Mouse (Mus musculus) small intestine, adult 2 months (tissue): Measurements from ENCODE around the gene Tssk2. TPM values are rescaled to one million over a fixed set of nuclear protein-coding genes. Genes with fewer than 3 reads are reported as not detected.

Source experiments
- H3K27ac ChIP-seq: fragments of 200-500 bp; 2 replicates; pipeline ENCODE4 v1.5.1; 2012; ENCODE audit warnings: low read depth, low read length, control low read depth, inconsistent platforms; ENCODE audit not compliant: insufficient read depth
- H3K27me3 ChIP-seq: fragments of 200-500 bp; 2 replicates; pipeline ENCODE4 v1.6.1; 2012; ENCODE audit warnings: mild to moderate bottlenecking, moderate library complexity, low read length, inconsistent platforms; ENCODE audit not compliant: control insufficient read depth, insufficient read depth
- H3K36me3 ChIP-seq: fragments of 200-500 bp; 2 replicates; pipeline ENCODE4 v1.6.1; 2012; ENCODE audit warnings: mild to moderate bottlenecking, low read length, control low read depth, inconsistent platforms; ENCODE audit not compliant: control insufficient read depth, insufficient read depth
- H3K4me1 ChIP-seq: fragments of 200-500 bp; 2 replicates; pipeline ENCODE4 v1.6.1; 2012; ENCODE audit warnings: low read length, inconsistent platforms, mixed read lengths; ENCODE audit not compliant: control insufficient read depth, insufficient read depth, insufficient read length
- H3K4me3 ChIP-seq: fragments of 200-500 bp; 2 replicates; pipeline ENCODE4 v1.5.1; 2012; ENCODE audit warnings: low read depth, mild to moderate bottlenecking, control low read depth, inconsistent platforms, low read length, moderate library complexity
- CTCF ChIP-seq: fragments of 200-500 bp; IDR thresholded peaks from 2 replicates; pipeline ENCODE4 v1.5.1; 2012; ENCODE audit warnings: low read depth, mild to moderate bottlenecking, control low read depth, inconsistent platforms, low read length, moderate library complexity, mixed read lengths; ENCODE audit not compliant: insufficient replicate concordance, insufficient read length; ENCODE audit errors: extremely low read depth
- POLR2A ChIP-seq: fragments of 200-500 bp; IDR thresholded peaks from 2 replicates; pipeline ENCODE4 v1.6.1; 2012; ENCODE audit warnings: low read depth, mild to moderate bottlenecking, control low read depth, inconsistent platforms, low read length, moderate library complexity
- WGBS: fragments of 180-500 bp; shearing (Covaris S2); methylation state at CpG from one replicate; pipeline ENCODE4 v1.1.7; 2018; 5-methylcytosine and 5-hydroxymethylcytosine counted together
- polyA plus RNA-seq: library from polyadenylated mRNA; depleted of rRNA; stranded (reverse); fragments of >200 nt; gene quantifications from 2 replicates; pipeline ENCODE4 v1.2.3, GENCODE M21; 2012

The Tssk2 gene
- polyA plus RNA-seq, 1 experiment: not detected

GRCm38 (mm10) chr16:17933594-17934444 lies 35.4 kb downstream of the Tssk2 start:
- TF ChIP-seq POLR2A (no peak), CTCF (no peak)
- 71% methylated on average over 9 of the region's 9 CpGs for WGBS
- Histone ChIP-seq H3K4me1 (peaks cover 7% of the 10 kb centered on the region; the same call in 1 of the 2 replicates), H3K27me3 (no peaks in the 10 kb centered on the region), H3K36me3 (no peaks in the 10 kb centered on the region), H3K4me3 (no peak overlapping the region), H3K27ac (no peak overlapping the region)

GRCm38 (mm10) chr16:17934445-17934910 lies 36.0 kb downstream of the Tssk2 start:
- Histone ChIP-seq H3K27ac (no peak overlapping the region), H3K36me3 (no peaks in the 10 kb centered on the region), H3K27me3 (no peaks in the 10 kb centered on the region), H3K4me1 (peaks cover 6% of the 10 kb centered on the region; the same call in 1 of the 2 replicates), H3K4me3 (no peak overlapping the region)
- no peak for TF ChIP-seq CTCF
- no peak for TF ChIP-seq POLR2A
- 58% methylated on average over 3 of the region's 3 CpGs for WGBS

DNA sequence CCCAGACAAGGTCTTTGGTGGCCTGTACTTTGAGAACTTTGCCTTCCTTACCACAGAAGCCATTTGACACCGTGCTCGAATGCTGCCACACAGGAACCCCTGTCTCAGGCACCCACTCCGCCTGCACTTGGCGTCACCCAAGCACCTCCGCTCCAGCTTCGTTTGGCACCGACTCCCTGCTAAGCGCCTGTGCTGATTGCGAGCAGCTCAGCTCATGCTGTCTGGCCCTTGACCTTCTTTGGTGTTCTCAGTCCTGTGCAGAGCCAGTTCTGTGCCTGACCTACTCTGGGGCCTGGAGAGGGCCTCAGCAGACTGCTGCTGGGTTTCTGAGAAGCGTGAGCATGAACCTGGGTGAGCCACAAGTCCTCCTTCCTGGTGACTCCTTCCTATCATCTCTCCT lies 38.3 kb downstream of the Tssk2 start:
- Histone ChIP-seq H3K4me3 (no peak overlapping the region), H3K27ac (no peak overlapping the region)
- WGBS: 81% methylated on average over 10 of the region's 10 CpGs

GRCm38 (mm10) chr16:17938187-17938586 lies 39.8 kb downstream of the Tssk2 start:
- Histone ChIP-seq H3K4me1 (peaks cover 6% of the 10 kb centered on the region; the same call in 1 of the 2 replicates), H3K4me3 (no peak overlapping the region), H3K27me3 (no peaks in the 10 kb centered on the region), H3K36me3 (no peaks in the 10 kb centered on the region), H3K27ac (no peak overlapping the region)
- 26% methylated on average over 7 of the region's 7 CpGs for WGBS
- TF ChIP-seq CTCF (no peak), POLR2A (no peak)

More for the DNA sequence above, 38.3 kb downstream of the Tssk2 start:
- H3K4me1 ChIP-seq: peaks cover 6% of the 10 kb centered on the region; the same call in 1 of the 2 replicates
- TF ChIP-seq CTCF (no peak), POLR2A (no peak)
- no peaks in the 10 kb centered on the region for H3K36me3 ChIP-seq
- no peaks in the 10 kb centered on the region for H3K27me3 ChIP-seq

DNA sequence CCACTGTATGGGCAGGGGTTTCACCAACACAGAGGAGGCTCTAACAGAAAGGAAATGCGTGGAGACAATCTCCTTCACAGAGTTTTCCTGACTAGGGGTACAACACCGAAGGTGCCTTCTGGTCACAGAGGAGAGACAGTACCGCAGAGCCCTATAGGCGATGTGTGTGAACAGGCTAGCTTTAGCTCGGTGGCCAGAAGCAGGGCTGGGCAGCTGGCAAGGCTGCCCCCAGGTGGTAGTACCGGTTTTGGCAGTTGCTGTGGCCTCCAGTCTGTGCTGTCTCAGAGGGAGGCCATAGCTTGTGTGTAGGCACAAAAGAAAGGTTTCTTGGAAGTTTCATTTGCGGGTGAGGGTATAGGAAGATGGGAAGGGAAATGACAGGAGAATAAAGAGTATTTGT lies 40.4 kb downstream of the Tssk2 start:
- Histone ChIP-seq H3K27ac (peak overlapping the region; percentile 82), H3K36me3 (no peaks in the 10 kb centered on the region), H3K4me3 (no peak overlapping the region), H3K4me1 (peaks cover 6% of the 10 kb centered on the region; the same call in 1 of the 2 replicates), H3K27me3 (no peaks in the 10 kb centered on the region)
- no peak for TF ChIP-seq POLR2A
- peak; percentile 88 for TF ChIP-seq CTCF
- WGBS: 5% methylated on average over 7 of the region's 7 CpGs

DNA sequence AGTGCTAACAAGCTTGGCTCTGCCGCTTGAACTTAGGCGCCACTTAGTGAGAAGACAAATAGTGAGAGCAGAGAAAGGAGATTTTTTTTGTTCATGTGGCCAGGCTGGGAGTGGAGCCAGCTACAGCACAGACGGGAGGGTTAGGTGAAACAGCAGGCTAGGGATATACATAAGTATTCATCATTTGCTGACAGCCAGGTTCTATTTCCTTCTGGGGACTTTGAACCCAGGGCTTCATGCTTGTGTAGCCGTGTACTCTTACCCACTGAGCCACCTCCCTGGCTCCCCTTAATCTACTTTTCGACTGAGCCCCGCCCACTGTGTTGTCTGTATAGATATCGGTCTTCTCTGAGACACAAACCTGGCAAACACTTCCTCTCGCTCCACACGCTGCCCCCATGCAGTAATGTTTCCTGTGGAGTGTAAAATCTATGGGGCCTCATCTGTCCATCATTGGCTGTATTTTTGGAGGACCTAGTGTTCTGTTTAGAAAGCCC lies 40.9 kb downstream of the Tssk2 start:
- Histone ChIP-seq H3K27me3 (no peaks in the 10 kb centered on the region), H3K36me3 (no peaks in the 10 kb centered on the region), H3K4me3 (no peak overlapping the region), H3K27ac (peak overlapping the region; percentile 82), H3K4me1 (peaks cover 6% of the 10 kb centered on the region; the same call in 1 of the 2 replicates)
- TF ChIP-seq CTCF (no peak), POLR2A (no peak)
- 8% methylated on average over 9 of the region's 9 CpGs for WGBS

GRCm38 (mm10) chr16:17943466-17943865 lies 45.0 kb downstream of the Tssk2 start:
- Histone ChIP-seq H3K27me3 (no peaks in the 10 kb centered on the region), H3K36me3 (no peaks in the 10 kb centered on the region), H3K4me1 (peaks cover 10% of the 10 kb centered on the region; the same call in 1 of the 2 replicates), H3K4me3 (no peak overlapping the region), H3K27ac (no peak overlapping the region)
- 82% methylated on average over 8 of the region's 8 CpGs for WGBS
- no peak for TF ChIP-seq CTCF
- no peak for TF ChIP-seq POLR2A
